Comparison of ENCODE assay signal across 8 mouse cellular contexts in the genomic region with DNA sequence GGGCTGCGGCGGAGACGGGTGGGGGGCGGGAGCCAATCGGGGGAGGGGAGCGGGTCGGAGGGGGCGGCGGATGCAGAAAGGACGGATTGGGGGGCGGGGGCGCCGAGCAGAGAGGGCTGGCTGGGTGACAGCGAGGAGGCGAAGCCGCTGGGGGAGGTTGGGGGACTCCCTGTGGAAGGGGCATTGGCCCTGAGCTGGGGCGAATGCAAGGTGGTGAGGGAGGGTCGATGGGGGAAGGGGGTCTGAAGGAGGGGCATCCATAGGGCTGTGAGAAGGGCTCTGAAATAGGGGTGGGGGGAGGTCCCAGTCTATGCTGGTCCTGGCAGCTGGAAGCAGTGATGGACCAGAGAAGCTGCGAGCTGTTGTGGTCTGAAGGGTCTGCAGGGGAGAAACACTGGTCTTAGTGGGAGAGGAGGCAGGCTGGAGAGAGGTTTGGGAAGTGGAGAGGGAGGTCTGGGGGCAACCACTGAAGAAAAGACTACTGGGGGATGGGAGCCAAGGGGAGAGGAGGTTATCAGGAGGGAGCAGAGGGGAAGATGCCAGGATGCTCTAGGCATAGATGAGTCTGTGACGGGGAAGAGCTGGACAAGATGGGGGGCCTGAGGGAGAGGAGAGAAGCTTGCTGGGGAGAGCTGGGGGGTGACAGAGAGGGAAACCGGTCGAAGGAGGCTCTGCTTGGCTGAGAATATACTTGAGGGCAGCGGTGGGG. TPM values are rescaled to one million over a fixed set of nuclear protein-coding genes. Genes with fewer than 3 reads are reported as not detected.
DNase-seq lines count a peak whose midpoint lies in the region; ATAC-seq and TF ChIP-seq lines count a peak whose summit lies in the region.

No protein-coding gene starts in this region.

- peaks cover 76% of the 10 kb centered on the region for H3K27me3 ChIP-seq in heart, embryonic 14.5 days (ENCODE audit: control insufficient read depth, insufficient read depth, low read length)
- H3K27me3 ChIP-seq in thymus, adult 2 months (ENCODE audit: control insufficient read depth, insufficient read depth, low read length): no peaks in the 10 kb centered on the region; the same call in 1 of the 2 replicates
- peaks cover 46% of the 10 kb centered on the region for H3K27me3 ChIP-seq in limb, embryonic 11.5 days (ENCODE audit: control insufficient read depth, insufficient read depth, low read length)
- peaks cover 5% of the 10 kb centered on the region; the same call in 1 of the 2 replicates for H3K27me3 ChIP-seq in stomach, postnatal 0 days (ENCODE audit: control insufficient read depth, insufficient read depth, low read length)

- 13% methylated on average over 21 of the region's 23 CpGs for whole genome bisulfite sequencing in heart, embryonic 14.5 days
- WGBS in thymus, adult 2 months: 20% methylated on average over 22 of the region's 23 CpGs
- WGBS in limb, embryonic 11.5 days: 7% methylated on average over 16 of the region's 23 CpGs
- 15% methylated on average over 15 of the region's 23 CpGs for WGBS in stomach, postnatal 0 days

- no peak for DNase-seq in heart, postnatal 36 days
- DNase-seq in thymus, postnatal 4 days: peak; percentile 41
- DNase-seq in thymus, adult 2 months: no peak
- DNase-seq in limb, embryonic 11.5 days (ENCODE audit: low spot score): no peak
- DNase-seq in stomach, postnatal 0 days (ENCODE audit: low spot score): no peak
- DNase-seq in adrenal gland, adult 2 months: no peak
- DNase-seq in urinary bladder, postnatal 25 days (ENCODE audit: low spot score): no peak

- H3K4me3 ChIP-seq in heart, embryonic 14.5 days (ENCODE audit: control insufficient read depth in 1 of 2, insufficient read depth in 1 of 2, low read depth in 1 of 2, low read length in 2 of 2): peak overlapping the region in 1 of 2 experiments; percentile 51; a peak in 2 of 4 replicates
- H3K4me3 ChIP-seq in thymus, adult 2 months (ENCODE audit: control insufficient read depth, insufficient read depth, low read length): no peak overlapping the region
- H3K4me3 ChIP-seq in limb, embryonic 11.5 days (ENCODE audit: low read depth, low read length): peak overlapping the region; percentile 37
- peak overlapping the region; percentile 29 for H3K4me3 ChIP-seq in stomach, postnatal 0 days (ENCODE audit: low read depth, low read length)

- H3K36me3 ChIP-seq in heart, embryonic 14.5 days (ENCODE audit: control insufficient read depth, insufficient read depth, low read length): no peaks in the 10 kb centered on the region
- no peaks in the 10 kb centered on the region for H3K36me3 ChIP-seq in thymus, adult 2 months (ENCODE audit: control insufficient read depth, insufficient read depth, low read length)
- H3K36me3 ChIP-seq in limb, embryonic 11.5 days (ENCODE audit: control insufficient read depth, insufficient read depth, low read length): no peaks in the 10 kb centered on the region
- no peaks in the 10 kb centered on the region for H3K36me3 ChIP-seq in stomach, postnatal 0 days (ENCODE audit: control insufficient read depth, insufficient read depth, low read length)

- H3K9ac ChIP-seq in heart, embryonic 14.5 days (ENCODE audit: low read length): no peak overlapping the region
- no peak overlapping the region for H3K9ac ChIP-seq in limb, embryonic 11.5 days (ENCODE audit: low read length)
- H3K9ac ChIP-seq in stomach, postnatal 0 days (ENCODE audit: low read length): no peak overlapping the region

- H3K4me1 ChIP-seq in heart, embryonic 14.5 days (ENCODE audit: control insufficient read depth in 2 of 2, insufficient read depth in 2 of 2, low read length in 2 of 2): peaks cover 5 to 18% of the 10 kb centered on the region in 2 experiments; a peak in 3 of 4 replicates
- peaks cover 5% of the 10 kb centered on the region; the same call in 1 of the 2 replicates for H3K4me1 ChIP-seq in thymus, adult 2 months (replicated peaks; ENCODE audit: control insufficient read depth, insufficient read depth, low read length)
- peaks cover 14% of the 10 kb centered on the region for H3K4me1 ChIP-seq in limb, embryonic 11.5 days (ENCODE audit: control insufficient read depth, insufficient read depth, low read length)
- no peaks in the 10 kb centered on the region for H3K4me1 ChIP-seq in stomach, postnatal 0 days (replicated peaks; ENCODE audit: control insufficient read depth, insufficient read depth)

- no peaks in the 10 kb centered on the region for H3K9me3 ChIP-seq in heart, embryonic 14.5 days (ENCODE audit: control insufficient read depth, low read length)
- H3K9me3 ChIP-seq in limb, embryonic 11.5 days (ENCODE audit: control insufficient read depth, low read length): no peaks in the 10 kb centered on the region
- no peaks in the 10 kb centered on the region for H3K9me3 ChIP-seq in stomach, postnatal 0 days (ENCODE audit: control insufficient read depth, low read length)

- no peak for TF ChIP-seq CTCF in thymus, adult 2 months (IDR thresholded peaks at IDR 0.05; ENCODE audit: borderline replicate concordance, control insufficient read depth, extremely low read depth, insufficient read depth, low read length, poor library complexity)
- TF ChIP-seq CTCF in stomach, postnatal 0 days (IDR thresholded peaks at IDR 0.05; ENCODE audit: low read depth): no peak

- no peak for TF ChIP-seq POLR2A in thymus, adult 2 months (IDR thresholded peaks at IDR 0.05; ENCODE audit: control insufficient read depth, extremely low read depth, insufficient read depth, low read length, poor library complexity)

- no peak for TF ChIP-seq EP300 in stomach, postnatal 0 days (optimal IDR thresholded peaks at IDR 0.05)

- H3K4me2 ChIP-seq in heart, embryonic 14.5 days (ENCODE audit: low read length): peak overlapping the region; percentile 90
- H3K4me2 ChIP-seq in limb, embryonic 11.5 days (ENCODE audit: low read depth, severe bottlenecking): peak overlapping the region; percentile 66
- H3K4me2 ChIP-seq in stomach, postnatal 0 days (replicated peaks; ENCODE audit: low read depth): no peak overlapping the region; the same call in 1 of the 2 replicates

- intact Hi-C loops in heart, postnatal 36 days (cut with DNase I): loop anchor here (1.0 kb wide), 1 partner anchor 33 kb away; no protein-coding TSS in a partner anchor

- no peak for ATAC-seq in heart, embryonic 14.5 days (ENCODE audit: insufficient number of reproducible peaks, insufficient read depth, low FRiP score, low read depth)
- no peak for ATAC-seq in limb, embryonic 11.5 days (ENCODE audit: insufficient number of reproducible peaks, low FRiP score, low TSS enrichment, low read depth)
- no peak for ATAC-seq in stomach, postnatal 0 days (ENCODE audit: low FRiP score, low TSS enrichment)

- no peak overlapping the region for H3K27ac ChIP-seq in heart, embryonic 14.5 days (replicated peaks in 1 of 2; ENCODE audit: control insufficient read depth in 1 of 2, insufficient read depth in 1 of 2, low read depth in 2 of 2, low read length in 2 of 2)
- no peak overlapping the region for H3K27ac ChIP-seq in thymus, adult 2 months (ENCODE audit: control insufficient read depth, insufficient read depth, low read length)
- H3K27ac ChIP-seq in limb, embryonic 11.5 days (replicated peaks; ENCODE audit: low read depth, low read length): no peak overlapping the region
- H3K27ac ChIP-seq in stomach, postnatal 0 days (replicated peaks): no peak overlapping the region

RNA-seq across cellular contexts. Expression of gene Nrxn2, which starts 0.6 kb away (rescaled TPM):
- polyA plus RNA-seq in heart, embryonic 14.5 days (2014; fragmentation: Nextera tagmentation; extraction: Ambion mirVana): 0.12 and 0.66 TPM in 2 replicates
- 1 to 10 TPM; 3.9 to 4.5 TPM for total RNA-seq in heart, postnatal 36 days (2021)
- 1.2 and 1.5 TPM in 2 replicates for polyA plus RNA-seq in thymus, adult 2 months (2012; rRNA removed)
- polyA plus RNA-seq in limb, embryonic 11.5 days (2014; fragmentation: Nextera tagmentation; extraction: Ambion mirVana): 0.48 and 1.1 TPM in 2 replicates
- 0.83 and 1.3 TPM in 2 replicates for polyA plus RNA-seq in stomach, postnatal 0 days (2015; fragmentation: Nextera tagmentation; extraction: Ambion mirVana)
- total RNA-seq in adrenal gland, adult 2 months (2021): 10 to 100 TPM; 12.1 to 14.0 TPM
- polyA plus RNA-seq in adrenal gland, adult 2 months (2012; rRNA removed): 14.3 and 18.1 TPM in 2 replicates

RNA-seq across cellular contexts. Expression of gene Rasgrp2, which starts 20.0 kb away (rescaled TPM):
- polyA plus RNA-seq in heart, embryonic 14.5 days (2014; fragmentation: Nextera tagmentation; extraction: Ambion mirVana): 44.8 and 48.9 TPM in 2 replicates
- 10 to 100 TPM; 38.8 to 57.2 TPM for total RNA-seq in heart, postnatal 36 days (2021)
- polyA plus RNA-seq in thymus, adult 2 months (2012; rRNA removed): 558 and 561 TPM in 2 replicates
- 12.8 and 15.0 TPM in 2 replicates for polyA plus RNA-seq in limb, embryonic 11.5 days (2014; fragmentation: Nextera tagmentation; extraction: Ambion mirVana)
- polyA plus RNA-seq in stomach, postnatal 0 days (2015; fragmentation: Nextera tagmentation; extraction: Ambion mirVana): 53.4 and 57.3 TPM in 2 replicates
- 10 to 100 TPM; 31.4 to 37.0 TPM for total RNA-seq in adrenal gland, adult 2 months (2021)
- polyA plus RNA-seq in adrenal gland, adult 2 months (2012; rRNA removed): 79.6 and 84.5 TPM in 2 replicates

RNA-seq across cellular contexts. Expression of gene Pygm, which starts 34.9 kb away (rescaled TPM):
- polyA plus RNA-seq in heart, embryonic 14.5 days (2014; fragmentation: Nextera tagmentation; extraction: Ambion mirVana): 225 and 226 TPM in 2 replicates
- 1,000 to 10,000 TPM; 1,171 to 1,191 TPM for total RNA-seq in heart, postnatal 36 days (2021)
- 6.5 and 41.6 TPM in 2 replicates for polyA plus RNA-seq in thymus, adult 2 months (2012; rRNA removed)
- 1.8 and 2.0 TPM in 2 replicates for polyA plus RNA-seq in limb, embryonic 11.5 days (2014; fragmentation: Nextera tagmentation; extraction: Ambion mirVana)
- 8.0 and 10.5 TPM in 2 replicates for polyA plus RNA-seq in stomach, postnatal 0 days (2015; fragmentation: Nextera tagmentation; extraction: Ambion mirVana)
- 10 to 100 TPM; 48.3 to 94.0 TPM for total RNA-seq in adrenal gland, adult 2 months (2021)
- polyA plus RNA-seq in adrenal gland, adult 2 months (2012; rRNA removed): 97.8 and 115 TPM in 2 replicates

RNA-seq across cellular contexts. Expression of gene Sf1, which starts 55.6 kb away (rescaled TPM):
- 86.9 and 93.1 TPM in 2 replicates for polyA plus RNA-seq in heart, embryonic 14.5 days (2014; fragmentation: Nextera tagmentation; extraction: Ambion mirVana)
- total RNA-seq in heart, postnatal 36 days (2021): 100 to 1,000 TPM in 1 of 2 experiments, 10 to 100 TPM in 1; 89.4 to 101 TPM
- 365 and 553 TPM in 2 replicates for polyA plus RNA-seq in thymus, adult 2 months (2012; rRNA removed)
- polyA plus RNA-seq in limb, embryonic 11.5 days (2014; fragmentation: Nextera tagmentation; extraction: Ambion mirVana): 209 and 228 TPM in 2 replicates
- polyA plus RNA-seq in stomach, postnatal 0 days (2015; fragmentation: Nextera tagmentation; extraction: Ambion mirVana): 42.3 and 52.0 TPM in 2 replicates
- total RNA-seq in adrenal gland, adult 2 months (2021): 100 to 1,000 TPM; 141 to 286 TPM
- 346 and 350 TPM in 2 replicates for polyA plus RNA-seq in adrenal gland, adult 2 months (2012; rRNA removed)
